Mouse (Mus musculus) frontal cortex, adult (tissue): ENCODE data around the gene Ethe1.

Experiments used
- ATAC-seq: cut with Nextera tagmentation; 2 replicates; pipeline ENCODE4 v1.9.2; 2017; ENCODE audit warnings: mild to moderate bottlenecking, moderate library complexity, mixed read lengths; ENCODE audit not compliant: low TSS enrichment

Ethe1 gene

GRCm38 (mm10) chr7:24574224-24574796 lies 13.0 kb upstream of the Ethe1 start:
- no peak for ATAC-seq

- ATAC-seq = no peak
Measured at GRCm38 (mm10) chr7:24577811-24578210, 9.5 kb upstream of the Ethe1 start.

- no peak for ATAC-seq
Measured at GRCm38 (mm10) chr7:24584876-24585275, 2.5 kb upstream of the Ethe1 start.

GRCm38 (mm10) chr7:24585995-24586394 lies 1.3 kb upstream of the Ethe1 start:
- no peak for ATAC-seq

- peak; percentile 45; the same call in 1 of the 2 replicates for ATAC-seq
Measured at GRCm38 (mm10) chr7:24586828-24587227, 515 bp upstream of the Ethe1 start.

- ATAC-seq = no peak
Measured at GRCm38 (mm10) chr7:24588336-24588735, 993 bp downstream of the Ethe1 start.

- no peak for ATAC-seq
Measured at GRCm38 (mm10) chr7:24591735-24592134, 4.4 kb downstream of the Ethe1 start.

- ATAC-seq = no peak
Measured at GRCm38 (mm10) chr7:24592163-24592562, 4.8 kb downstream of the Ethe1 start.

- ATAC-seq = no peak
Measured at GRCm38 (mm10) chr7:24592781-24593180, 5.4 kb downstream of the Ethe1 start.

GRCm38 (mm10) chr7:24593621-24594308 lies 6.4 kb downstream of the Ethe1 start:
- ATAC-seq = peak; percentile 96

- no peak for ATAC-seq
Measured at GRCm38 (mm10) chr7:24594309-24594803, 7.0 kb downstream of the Ethe1 start.

GRCm38 (mm10) chr7:24595464-24595863 lies 8.1 kb downstream of the Ethe1 start:
- no peak for ATAC-seq

- ATAC-seq = no peak
Measured at GRCm38 (mm10) chr7:24598121-24598520, 10.8 kb downstream of the Ethe1 start.

- ATAC-seq = no peak
Measured at GRCm38 (mm10) chr7:24599211-24600067, 12.1 kb downstream of the Ethe1 start.

- peak; percentile 97 for ATAC-seq
Measured at GRCm38 (mm10) chr7:24600941-24601597, 13.7 kb downstream of the Ethe1 start.

- no peak for ATAC-seq
Measured at GRCm38 (mm10) chr7:24605561-24605960, 18.2 kb downstream of the Ethe1 start.

GRCm38 (mm10) chr7:24606046-24606445 lies 18.7 kb downstream of the Ethe1 start:
- ATAC-seq = no peak

GRCm38 (mm10) chr7:24608017-24608416 lies 20.7 kb downstream of the Ethe1 start:
- peak; percentile 92 for ATAC-seq

- no peak for ATAC-seq
Measured at GRCm38 (mm10) chr7:24608561-24608960, 21.2 kb downstream of the Ethe1 start.

GRCm38 (mm10) chr7:24610144-24610878 lies 23.0 kb downstream of the Ethe1 start, which contains the start of gene Phldb3:
Gene Phldb3 (plus strand): TSS chr7:24610763.
- no peak for ATAC-seq

- ATAC-seq = no peak
Measured at GRCm38 (mm10) chr7:24610879-24611494, 23.6 kb downstream of the Ethe1 start.
